Mouse (Mus musculus) stomach, postnatal 0 days (tissue): Measurements from ENCODE around the gene Mtnr1b.

Experiments used
- CTCF ChIP-seq: IDR thresholded peaks from 2 replicates; pipeline ENCODE4 v1.5.1; 2016; ENCODE audit warnings: antibody characterized with exemption, low read depth, mild to moderate bottlenecking, moderate library complexity
- EP300 ChIP-seq: optimal IDR thresholded peaks from 2 replicates; pipeline ENCODE3; 2016; ENCODE audit warnings: antibody characterized with exemption

DNA sequence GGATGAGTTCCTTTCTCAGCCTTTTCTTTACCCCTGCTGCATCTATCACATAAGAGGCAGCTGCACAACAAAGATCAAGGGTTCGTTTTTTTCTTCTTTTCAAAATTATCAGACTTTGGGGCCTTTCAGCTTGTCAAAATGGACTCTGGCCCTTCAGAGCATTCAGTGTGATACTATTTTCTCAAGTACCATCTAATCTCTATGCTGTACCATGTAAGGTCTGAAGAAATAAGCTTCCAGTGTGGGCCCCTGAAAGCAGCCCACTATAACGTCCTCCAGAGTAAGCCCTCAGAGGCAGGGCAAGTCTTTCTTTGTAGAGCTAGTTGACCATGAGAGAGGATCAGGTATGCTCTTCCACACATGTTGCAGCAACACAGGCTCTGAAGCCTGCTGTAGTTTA lies 87.7 kb downstream of the Mtnr1b start:
- TF ChIP-seq CTCF (no peak), EP300 (no peak)
